ENCODE assay signal across 19 mouse cellular contexts in genomic region chr16:34887037-34887436, GRCm38 (mm10).
DNase-seq lines count a peak whose midpoint lies in the region; ATAC-seq and TF ChIP-seq lines count a peak whose summit lies in the region.
"Had no signal": no experiment of that assay in that cellular context is flagged by ENCODE, and none has a peak within 500 bp of the region (broad histone marks: within the 10 kb centered on the region; RNA-seq: fewer than 3 reads in every experiment).

No protein-coding gene starts in this region.

- no peaks in the 10 kb centered on the region for H3K4me1 ChIP-seq in kidney, embryonic 14.5 days (ENCODE audit: control insufficient read depth, insufficient read depth, low read length)
- H3K4me1 ChIP-seq in liver, adult 2 months (ENCODE audit: control insufficient read depth, insufficient read depth, low read length), result peaks cover 7% of the 10 kb centered on the region
- no peaks in the 10 kb centered on the region for H3K4me1 ChIP-seq in liver, embryonic 11.5 days (replicated peaks; ENCODE audit: control insufficient read depth, insufficient read depth, low read length)
- H3K4me1 ChIP-seq in intestine, embryonic 16.5 days (ENCODE audit: control insufficient read depth, insufficient read depth, low read length), result no peaks in the 10 kb centered on the region
- H3K4me1 ChIP-seq: embryonic facial prominence, embryonic 13.5 days; forebrain, embryonic 12.5 days; heart, embryonic 10.5 days had no signal

- H3K4me2 ChIP-seq in kidney, embryonic 14.5 days (replicated peaks; ENCODE audit: low read depth, low read length), result no peak overlapping the region
- no peak overlapping the region for H3K4me2 ChIP-seq in liver, embryonic 11.5 days
- no peak overlapping the region for H3K4me2 ChIP-seq in intestine, embryonic 16.5 days (ENCODE audit: low read depth, low read length)
- H3K4me2 ChIP-seq: embryonic facial prominence, embryonic 13.5 days; forebrain, embryonic 12.5 days had no signal

- H3K27ac ChIP-seq in kidney, embryonic 14.5 days (ENCODE audit: low read depth, low read length), result no peak overlapping the region
- H3K27ac ChIP-seq in liver, adult 2 months (replicated peaks; ENCODE audit: insufficient read depth, low read depth, low read length), result peak overlapping the region; percentile 85
- no peak overlapping the region for H3K27ac ChIP-seq in liver, embryonic 11.5 days (ENCODE audit: low read depth, low read length)
- no peak overlapping the region for H3K27ac ChIP-seq in intestine, embryonic 16.5 days (ENCODE audit: low read length)
- H3K27ac ChIP-seq: embryonic facial prominence, embryonic 13.5 days; forebrain, embryonic 12.5 days; heart, embryonic 10.5 days had no signal

- H3K9me3 ChIP-seq in kidney, embryonic 14.5 days (ENCODE audit: control insufficient read depth, low read length), result no peaks in the 10 kb centered on the region
- H3K9me3 ChIP-seq in liver, embryonic 11.5 days (ENCODE audit: control insufficient read depth, low read length), result no peaks in the 10 kb centered on the region
- H3K9me3 ChIP-seq in intestine, embryonic 16.5 days (ENCODE audit: control insufficient read depth, low read length), result no peaks in the 10 kb centered on the region
- H3K9me3 ChIP-seq: embryonic facial prominence, embryonic 13.5 days; forebrain, embryonic 12.5 days; heart, embryonic 10.5 days had no signal

- no peak for ATAC-seq in kidney, embryonic 14.5 days (ENCODE audit: low FRiP score, low TSS enrichment)
- ATAC-seq in liver, embryonic 11.5 days (replicated peaks; ENCODE audit: low FRiP score), result no peak
- peak; percentile 76 for ATAC-seq in intestine, embryonic 16.5 days
- ATAC-seq: forebrain, embryonic 16.5 days had no signal

- DNase-seq in kidney, adult 11 months, result peak; percentile 22
- peak; percentile 97 for DNase-seq in liver, adult 2 months (ENCODE audit: extremely low read depth, low read depth, low spot score)
- DNase-seq in liver, embryonic 11.5 days (ENCODE audit: low spot score), result no peak
- DNase-seq in testis, postnatal 14 days (ENCODE audit: low spot score), result no peak
- no peak for DNase-seq in left cerebral cortex, postnatal 4 days
- DNase-seq: adrenal gland, postnatal 14 days; cerebellum, adult 11-12 months; cerebellum, adult 9-10 months; cerebellum, postnatal 36 days; gastrocnemius, postnatal 10 days; heart, adult 18-20 months; heart, postnatal 10 days; heart, postnatal 4 days had no signal

- intact Hi-C loops in left cerebral cortex, postnatal 4 days (cut with DNase I), result no loop called here

- H3K36me3 ChIP-seq in kidney, embryonic 14.5 days (ENCODE audit: control insufficient read depth, insufficient read depth, low read length), result no peaks in the 10 kb centered on the region
- peaks cover 2% of the 10 kb centered on the region; the same call in 1 of the 2 replicates for H3K36me3 ChIP-seq in liver, adult 2 months (ENCODE audit: control insufficient read depth, insufficient read depth, low read length)
- no peaks in the 10 kb centered on the region for H3K36me3 ChIP-seq in liver, embryonic 11.5 days (ENCODE audit: control insufficient read depth, insufficient read depth, low read length)
- H3K36me3 ChIP-seq in intestine, embryonic 16.5 days (ENCODE audit: control insufficient read depth, insufficient read depth, low read length), result no peaks in the 10 kb centered on the region
- H3K36me3 ChIP-seq: embryonic facial prominence, embryonic 13.5 days; forebrain, embryonic 12.5 days; heart, embryonic 10.5 days had no signal

- no peaks in the 10 kb centered on the region for H3K79me2 ChIP-seq in liver, adult 2 months (ENCODE audit: control insufficient read depth, insufficient read depth, low read length)

- no peak for TF ChIP-seq POLR2A in liver, adult 2 months (IDR thresholded peaks at IDR 0.05; ENCODE audit: extremely low read depth, insufficient read depth, low read length)

- no peak overlapping the region for H3K4me3 ChIP-seq in kidney, embryonic 14.5 days (ENCODE audit: low read length)
- no peak overlapping the region for H3K4me3 ChIP-seq in liver, adult 2 months (ENCODE audit: insufficient read depth, low read depth, low read length)
- H3K4me3 ChIP-seq in liver, embryonic 11.5 days (ENCODE audit: low read depth, low read length), result no peak overlapping the region
- no peak overlapping the region for H3K4me3 ChIP-seq in intestine, embryonic 16.5 days (ENCODE audit: low read length)
- H3K4me3 ChIP-seq: embryonic facial prominence, embryonic 13.5 days; forebrain, embryonic 12.5 days; heart, embryonic 10.5 days had no signal

- WGBS in kidney, embryonic 14.5 days, result 88% methylated on average over 1 of the region's 1 CpGs
- 32% methylated on average over 1 of the region's 1 CpGs for WGBS in liver, adult 2 months
- WGBS in liver, embryonic 11.5 days, result 81% methylated on average over 1 of the region's 1 CpGs
- 88% methylated on average over 1 of the region's 1 CpGs for WGBS in intestine, embryonic 16.5 days

- H3K27me3 ChIP-seq in kidney, embryonic 14.5 days (ENCODE audit: control insufficient read depth, insufficient read depth, low read length), result no peaks in the 10 kb centered on the region
- no peaks in the 10 kb centered on the region for H3K27me3 ChIP-seq in liver, adult 2 months (ENCODE audit: control insufficient read depth, insufficient read depth, low read length)
- no peaks in the 10 kb centered on the region for H3K27me3 ChIP-seq in liver, embryonic 11.5 days (replicated peaks; ENCODE audit: control insufficient read depth, insufficient read depth, low read length)
- no peaks in the 10 kb centered on the region for H3K27me3 ChIP-seq in intestine, embryonic 16.5 days (replicated peaks; ENCODE audit: control insufficient read depth, insufficient read depth, low read length)
- H3K27me3 ChIP-seq: embryonic facial prominence, embryonic 13.5 days; forebrain, embryonic 12.5 days had no signal

- TF ChIP-seq CTCF in liver, adult 2 months (IDR thresholded peaks at IDR 0.05; ENCODE audit: low read depth, low read length), result no peak

- H3K9ac ChIP-seq in kidney, embryonic 14.5 days (ENCODE audit: low read depth, low read length), result no peak overlapping the region
- H3K9ac ChIP-seq in liver, adult 2 months (ENCODE audit: low read depth, low read length), result 0 out of 2 replicates have a peak overlapping the region, but pooled peaks have one; percentile 26
- H3K9ac ChIP-seq in liver, embryonic 11.5 days (ENCODE audit: low read depth, low read length), result no peak overlapping the region
- H3K9ac ChIP-seq in intestine, embryonic 16.5 days (ENCODE audit: low read depth, low read length), result no peak overlapping the region
- H3K9ac ChIP-seq: embryonic facial prominence, embryonic 13.5 days; forebrain, embryonic 12.5 days had no signal

Comparison
In these comparisons a context has a peak if more than half of its experiments do, and no peak if none do; other contexts are left out.
1. DNase-seq: peak in kidney, adult 11 months (single experiment) and liver, adult 2 months (single experiment); none in liver, embryonic 11.5 days (single experiment), testis, postnatal 14 days (single experiment) and left cerebral cortex, postnatal 4 days (single experiment).